1 mouse cellular context compared by ENCODE assay signal in genomic region chr11:89003726-89004125, GRCm38 (mm10).
TF ChIP-seq lines count a peak whose summit lies in the region.

No protein-coding gene starts in this region.

TF ChIP-seq in CH12.LX, 34 proteins besides CTCF, POLR2A, EP300 and RAD21 (continued from another document):
- no peak for TF ChIP-seq KAT2A (IDR thresholded peaks at IDR 0.05; ENCODE audit: insufficient replicate concordance, low read length)
- TF ChIP-seq E2F4 (IDR thresholded peaks at IDR 0.05; ENCODE audit: insufficient replicate concordance, low read depth, low read length) = no peak
- no peak for TF ChIP-seq ETS1 (conservative IDR thresholded peaks at IDR 0.05; ENCODE audit: low read depth, low read length)
- TF ChIP-seq MAX (IDR thresholded peaks at IDR 0.05; ENCODE audit: low read length) = no peak
- TF ChIP-seq JUND (conservative IDR thresholded peaks at IDR 0.05; ENCODE audit: low read depth, low read length) = no peak
